Mouse (Mus musculus): ENCODE measurements around the gene Pappa. TPM values are rescaled to one million over a fixed set of nuclear protein-coding genes. Genes with fewer than 3 reads are reported as not detected.

Pappa gene
- total RNA-seq, 2 experiments from 2014 or later = 1.4 TPM

GRCm38 (mm10) chr4:65272295-65272694, 148.3 kb downstream of the Pappa start:
- DNase-seq = peak in 1 of 2 experiments; percentile 10

GRCm38 (mm10) chr4:65273299-65273851, 149.4 kb downstream of the Pappa start:
- DNase-seq = no peak

- DNase-seq = no peak
These were observed 154.7 kb downstream of the Pappa start for GRCm38 (mm10) chr4:65278451-65279271.

GRCm38 (mm10) chr4:65279272-65279653, 155.3 kb downstream of the Pappa start:
- no peak for DNase-seq

- no peak for DNase-seq
These were observed 156.2 kb downstream of the Pappa start for GRCm38 (mm10) chr4:65279979-65280677.

GRCm38 (mm10) chr4:65280888-65281287, 156.9 kb downstream of the Pappa start:
- no peak for DNase-seq

GRCm38 (mm10) chr4:65283611-65284010, 159.6 kb downstream of the Pappa start:
- DNase-seq = no peak

- DNase-seq = no peak
These were observed 161.2 kb downstream of the Pappa start for GRCm38 (mm10) chr4:65285165-65285564.

GRCm38 (mm10) chr4:65289247-65289646, 165.3 kb downstream of the Pappa start:
- peak in 1 of 2 experiments; percentile 10 for DNase-seq

GRCm38 (mm10) chr4:65295741-65296140, 171.8 kb downstream of the Pappa start:
- no peak for DNase-seq

- DNase-seq = no peak
These were observed 172.5 kb downstream of the Pappa start for GRCm38 (mm10) chr4:65296356-65296967.

- no peak for DNase-seq
These were observed 173.1 kb downstream of the Pappa start for GRCm38 (mm10) chr4:65296968-65297499.

- no peak for DNase-seq
These were observed 174.5 kb downstream of the Pappa start for GRCm38 (mm10) chr4:65298212-65299181.

- DNase-seq = no peak
These were observed 175.4 kb downstream of the Pappa start for GRCm38 (mm10) chr4:65299365-65299764.

- no peak for DNase-seq
These were observed 176.5 kb downstream of the Pappa start for GRCm38 (mm10) chr4:65300431-65300830.

- no peak for DNase-seq
These were observed 178.7 kb downstream of the Pappa start for GRCm38 (mm10) chr4:65302666-65303065.

- no peak for DNase-seq
These were observed 194.0 kb downstream of the Pappa start for GRCm38 (mm10) chr4:65317877-65318525.

- no peak for DNase-seq
These were observed 197.4 kb downstream of the Pappa start for GRCm38 (mm10) chr4:65321340-65321739.

- no peak for DNase-seq
These were observed 198.0 kb downstream of the Pappa start for GRCm38 (mm10) chr4:65321959-65322358.

- no peak for DNase-seq
These were observed 201.8 kb downstream of the Pappa start for GRCm38 (mm10) chr4:65325816-65326215.
